In genomic region chr7:73537634-73538423, GRCm38 (mm10) we compare ENCODE assay signal across 8 mouse cellular contexts. TPM values are rescaled to one million over a fixed set of nuclear protein-coding genes. Genes with fewer than 3 reads are reported as not detected.
DNase-seq lines count a peak whose midpoint lies in the region; ATAC-seq and TF ChIP-seq lines count a peak whose summit lies in the region.

No protein-coding gene starts in this region.

- no peak for TF ChIP-seq CTCF in left cerebral cortex, adult 2 months (IDR thresholded peaks at IDR 0.05)

- WGBS in hindbrain, embryonic 16.5 days = under 1% methylated on average over 46 of the region's 46 CpGs

- H3K9me3 ChIP-seq in hindbrain, embryonic 16.5 days (ENCODE audit: control insufficient read depth, low read length) = no peaks in the 10 kb centered on the region

- peaks cover 34% of the 10 kb centered on the region for H3K4me1 ChIP-seq in hindbrain, embryonic 16.5 days (ENCODE audit: control insufficient read depth, insufficient read depth, low read depth, low read length)

- H3K4me2 ChIP-seq in hindbrain, embryonic 16.5 days (ENCODE audit: low read length) = peak overlapping the region; percentile 82

- peak overlapping the region; percentile 57 for H3K9ac ChIP-seq in hindbrain, embryonic 16.5 days (ENCODE audit: low read depth, low read length)

- peak; percentile 99 for ATAC-seq in hindbrain, embryonic 16.5 days
- peak; percentile 91 for ATAC-seq in megakaryocyte, adult 5-6 weeks (ENCODE audit: poor library complexity, severe bottlenecking)

- peak overlapping the region; percentile 68 for H3K27ac ChIP-seq in hindbrain, embryonic 16.5 days (ENCODE audit: low read depth, low read length)
- peak overlapping the region; percentile 96 for H3K27ac ChIP-seq in left cerebral cortex, adult 2 months

- intact Hi-C loops in left cerebral cortex, adult 2 months (cut with DNase I) = loop anchor here (1.0 kb wide), 2 partner anchors 20 to 80 kb away; no protein-coding TSS in a partner anchor

- no peaks in the 10 kb centered on the region for H3K36me3 ChIP-seq in hindbrain, embryonic 16.5 days (ENCODE audit: control insufficient read depth, insufficient read depth, low read length)

- DNase-seq in WW6 (ENCODE audit: low read depth, low spot score) = peak; percentile 97
- DNase-seq in cerebellum, postnatal 4 days (ENCODE audit: low spot score in 2 of 2) = peak; percentile 100
- peak; percentile 100 for DNase-seq in gastrocnemius, adult 18-20 months (ENCODE audit: low spot score)
- peak; percentile 100 for DNase-seq in left cerebral cortex, adult 2 months (ENCODE audit: extremely low spot score in 1 of 2, low spot score in 2 of 2)
- peak; percentile 100 for DNase-seq in right cerebral cortex, adult 2 months (ENCODE audit: low spot score in 2 of 2)
- peak; percentile 100 for DNase-seq in urinary bladder, postnatal 14 days (ENCODE audit: low spot score)

- H3K27me3 ChIP-seq in hindbrain, embryonic 16.5 days (replicated peaks; ENCODE audit: control insufficient read depth, insufficient read depth, low read length) = no peaks in the 10 kb centered on the region

- H3K4me3 ChIP-seq in hindbrain, embryonic 16.5 days (ENCODE audit: low read length) = peak overlapping the region; percentile 47
- H3K4me3 ChIP-seq in left cerebral cortex, adult 2 months = peak overlapping the region; percentile 77

RNA-seq across cellular contexts. Expression of gene Chd2, which starts 3.8 kb away (rescaled TPM):
- total RNA-seq in gastrocnemius, adult 18-20 months (2021) = 10 to 100 TPM; 29.8 to 39.6 TPM
- polyA plus RNA-seq in hindbrain, embryonic 16.5 days (2015; fragmentation: Nextera tagmentation; extraction: Ambion mirVana) = 34.0 and 35.3 TPM in 2 replicates
- 10 to 100 TPM; 57.4 to 60.3 TPM for total RNA-seq in left cerebral cortex, adult 2 months (2021)
- total RNA-seq in megakaryocyte, adult 5-6 weeks (2015) = 51.4 and 54.4 TPM in 2 replicates
- 88.6 and 119 TPM in 2 replicates for total RNA-seq in megakaryocyte, adult 5-6 weeks (2017)

Comparison
In these comparisons a context has a peak if more than half of its experiments do, and no peak if none do; other contexts are left out.
1. Peak in every context shown above with its lines: DNase-seq, ATAC-seq, H3K4me3 ChIP-seq and H3K27ac ChIP-seq.